Mouse (Mus musculus): Measurements from ENCODE around the gene Gm10160.

DNA sequence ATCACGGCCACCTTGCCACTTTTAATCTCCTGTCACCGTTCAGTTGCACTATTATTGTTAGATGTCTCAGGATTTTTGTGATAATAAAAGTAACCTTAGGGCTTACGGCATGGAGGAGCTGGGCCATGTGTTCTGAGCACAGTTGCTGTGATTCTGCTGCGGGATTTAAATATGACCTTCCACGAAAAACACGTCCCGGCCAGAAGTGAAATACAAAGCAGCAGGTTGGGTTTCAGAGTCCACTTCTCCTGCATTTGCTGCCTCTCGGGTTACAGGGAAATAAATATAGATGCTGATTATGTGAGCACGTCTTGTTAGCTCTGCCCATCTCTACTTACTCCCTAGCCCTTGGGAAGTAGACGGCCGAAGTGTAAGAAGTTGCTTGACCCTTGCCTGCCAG is 10.8 kb downstream of the Gm10160 start:
- no peak for TF ChIP-seq CTCF (IDR thresholded peaks at IDR 0.05; ENCODE audit: low read depth, low read length)
- TF ChIP-seq POLR2A (IDR thresholded peaks at IDR 0.05; ENCODE audit: borderline replicate concordance, low read depth, low read length): no peak
